Mouse (Mus musculus): ENCODE measurements around the gene Tenm4.

Tenm4 gene

DNA sequence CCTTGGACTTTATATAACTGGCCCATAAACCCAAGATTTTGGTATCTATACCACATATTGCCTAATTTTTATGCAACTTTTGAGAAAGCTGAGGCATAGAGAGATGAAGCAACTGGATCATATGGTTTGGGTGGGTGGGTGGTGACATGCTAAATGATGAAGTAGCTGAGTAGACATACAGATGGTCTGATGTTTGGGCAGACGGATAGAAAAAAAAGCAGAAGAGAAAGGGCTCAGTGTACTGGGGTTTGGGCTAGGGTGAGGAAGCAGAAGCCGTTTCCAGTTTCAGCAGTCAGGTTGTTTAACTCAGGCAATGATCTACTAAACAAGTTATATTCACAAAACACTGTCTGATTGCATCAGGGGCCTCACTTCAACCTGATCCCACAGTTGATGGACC lies 619.3 kb downstream of the Tenm4 start:
- no peak for DNase-seq

DNA sequence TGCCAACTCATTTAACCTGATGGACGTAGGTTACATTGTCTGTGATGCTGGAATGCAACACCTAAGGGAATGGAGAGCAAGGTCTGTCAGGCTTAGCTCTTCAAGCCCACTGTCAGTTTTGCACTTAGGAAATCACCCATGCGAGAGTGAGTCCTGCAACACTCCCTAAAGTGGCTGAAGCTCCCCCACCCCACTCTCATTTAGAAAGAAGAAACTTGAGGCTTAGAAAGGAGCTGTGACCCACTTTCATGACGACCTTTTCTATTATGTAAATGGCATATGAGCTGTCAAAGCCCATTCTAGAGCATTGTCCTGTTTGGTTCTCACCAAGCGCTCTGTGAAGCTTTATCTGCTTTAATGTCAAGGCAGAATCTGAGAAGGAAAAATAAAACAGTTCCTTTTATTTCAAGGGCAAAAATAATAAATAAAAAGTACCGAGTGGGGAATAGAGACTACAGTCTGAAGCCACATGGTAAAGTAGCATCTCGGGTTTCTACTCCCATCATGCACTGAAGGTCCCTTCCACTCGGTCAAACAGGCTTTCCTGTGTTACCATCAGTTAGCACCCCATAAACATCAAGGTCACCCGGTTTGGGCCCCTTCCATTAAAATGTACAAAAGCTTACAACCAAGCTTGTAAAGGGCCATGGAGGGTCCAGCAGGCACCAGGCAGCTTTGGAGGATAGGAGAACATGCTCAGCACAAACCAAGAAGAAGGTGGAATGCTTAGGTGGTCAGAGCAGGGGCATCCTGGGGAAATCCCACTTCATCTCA lies 621.6 kb downstream of the Tenm4 start:
- no peak for DNase-seq

DNA sequence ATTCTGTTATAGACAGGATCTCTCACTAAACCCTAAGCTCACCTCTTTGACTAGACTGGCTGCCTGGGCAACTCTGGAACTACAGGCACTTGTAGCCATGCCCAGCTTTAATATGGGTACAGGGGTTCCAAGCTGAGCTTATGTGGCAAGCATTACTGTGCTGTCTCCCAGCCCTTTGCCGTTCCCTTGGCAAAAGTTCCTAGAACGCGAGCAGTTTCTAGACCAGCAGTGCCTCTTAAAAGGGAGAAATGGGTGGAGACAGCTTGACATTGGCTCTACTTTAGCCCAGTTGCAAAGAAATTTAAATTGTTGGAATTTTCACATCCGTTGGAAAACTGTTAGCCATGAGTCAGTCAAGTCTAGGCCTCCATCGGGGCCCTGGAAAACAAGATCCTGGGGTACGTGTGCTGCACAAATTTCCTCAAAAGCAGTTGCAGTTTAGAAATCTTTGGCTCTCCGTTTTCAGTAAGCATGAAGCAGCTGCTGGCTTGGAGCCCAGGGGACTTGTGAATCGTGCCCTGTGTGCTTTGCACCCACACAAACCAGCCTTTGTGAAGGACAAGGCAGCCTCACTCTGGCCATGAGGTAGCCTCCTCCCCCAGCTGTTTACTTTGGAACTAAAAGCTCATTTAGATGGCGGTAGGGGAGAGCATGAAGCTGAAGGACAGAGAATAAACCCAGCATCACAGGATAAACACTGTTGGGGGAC lies 625.1 kb downstream of the Tenm4 start:
- peak; percentile 77 for DNase-seq

DNA sequence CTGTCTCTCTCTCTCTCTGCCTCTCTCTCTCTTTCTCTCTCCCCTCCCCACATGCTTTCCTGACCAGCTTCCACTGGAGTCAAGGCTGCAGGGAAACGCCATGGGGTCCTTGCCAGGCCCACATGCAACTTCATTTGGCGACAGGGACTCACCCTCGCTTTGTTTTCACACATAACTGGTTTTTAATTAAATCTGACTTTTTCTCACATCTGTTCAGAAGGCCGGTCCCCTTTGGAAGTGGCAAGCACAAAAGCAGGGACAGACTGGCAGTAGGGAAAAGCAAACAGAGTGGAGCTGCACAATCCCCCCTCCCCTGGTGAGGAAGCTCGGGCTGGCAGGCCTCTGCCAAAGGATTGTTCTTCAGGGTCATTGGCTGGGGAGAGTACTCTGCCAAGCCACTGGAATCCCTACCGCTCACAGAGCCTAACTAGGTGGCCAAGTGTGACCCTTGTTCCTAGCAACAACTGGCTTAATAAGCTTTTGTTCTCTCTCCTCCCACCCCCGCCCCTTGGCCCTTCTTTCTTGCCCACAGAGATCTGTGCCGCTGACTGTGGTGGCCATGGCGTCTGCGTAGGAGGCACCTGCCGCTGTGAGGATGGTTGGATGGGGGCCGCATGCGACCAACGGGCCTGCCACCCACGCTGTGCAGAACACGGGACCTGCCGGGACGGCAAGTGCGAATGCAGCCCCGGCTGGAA lies 625.9 kb downstream of the Tenm4 start:
- DNase-seq: peak; percentile 35

DNA sequence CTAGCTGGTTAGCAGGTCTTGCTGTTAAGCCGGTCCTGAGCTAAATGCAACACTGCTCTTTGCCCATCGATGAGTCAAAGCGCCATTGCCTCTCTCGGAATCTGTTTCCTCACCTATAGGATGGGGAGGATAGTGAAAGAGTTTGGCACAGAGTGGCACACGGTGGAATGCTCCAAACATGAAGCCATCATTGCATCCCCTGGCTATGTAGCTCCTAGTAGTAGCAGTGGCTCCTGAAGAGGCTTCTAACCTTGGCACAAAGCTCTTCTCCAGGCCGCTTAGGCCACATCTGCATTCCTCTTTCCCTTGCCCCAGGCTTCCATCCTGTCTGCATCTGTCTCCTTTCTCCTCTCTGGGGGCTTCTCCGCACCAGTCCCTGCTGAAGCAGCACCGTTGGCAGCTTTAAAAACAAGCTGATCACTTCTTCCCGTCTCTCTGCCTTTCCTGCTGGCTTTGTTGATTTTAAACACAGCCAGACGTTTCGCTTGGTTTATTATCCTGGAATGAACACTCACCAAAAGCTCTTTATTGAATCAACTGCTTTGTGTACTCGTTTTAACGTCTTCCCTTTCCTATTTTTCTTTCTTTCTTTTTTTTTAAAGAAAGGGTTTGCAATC lies 626.8 kb downstream of the Tenm4 start:
- DNase-seq: no peak

DNA sequence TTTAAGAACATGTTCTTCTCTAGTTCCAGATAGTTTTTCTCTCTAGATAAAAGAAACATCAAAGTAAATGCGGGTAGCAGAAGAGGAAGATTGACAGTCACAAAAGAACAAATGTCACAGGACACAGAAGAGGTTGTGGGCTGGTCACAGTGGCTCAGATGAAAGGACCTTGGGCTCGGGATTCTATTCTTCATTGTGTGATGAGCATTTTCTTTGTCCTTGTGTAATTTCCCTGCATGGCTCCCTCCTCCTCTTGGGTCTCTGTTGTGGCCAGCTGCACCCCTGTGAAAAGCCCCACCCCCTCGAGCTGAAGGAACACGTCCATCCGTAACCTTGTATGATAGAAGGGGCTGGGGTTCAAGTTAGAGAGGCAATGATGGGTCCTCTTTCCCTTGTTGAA lies 628.8 kb downstream of the Tenm4 start:
- DNase-seq: no peak

DNA sequence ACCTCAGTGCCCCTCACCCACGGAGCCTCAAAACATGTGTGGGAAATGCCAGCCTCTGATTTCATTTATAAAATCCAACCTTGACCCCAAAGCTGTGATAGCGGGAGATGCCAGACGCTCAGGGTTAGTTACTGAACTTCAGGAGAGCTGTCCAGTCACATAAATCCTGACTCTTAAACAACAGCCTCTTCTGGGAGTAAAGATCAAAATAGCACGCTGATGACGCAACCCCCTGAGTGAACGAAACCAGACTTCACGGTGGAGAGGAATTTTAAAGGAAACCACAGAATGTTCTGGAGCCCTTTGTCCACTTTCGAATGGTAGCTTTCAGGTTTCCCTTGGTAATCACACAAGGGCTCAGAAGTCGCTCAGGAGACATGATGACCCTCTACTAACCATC lies 630.3 kb downstream of the Tenm4 start:
- DNase-seq: no peak

DNA sequence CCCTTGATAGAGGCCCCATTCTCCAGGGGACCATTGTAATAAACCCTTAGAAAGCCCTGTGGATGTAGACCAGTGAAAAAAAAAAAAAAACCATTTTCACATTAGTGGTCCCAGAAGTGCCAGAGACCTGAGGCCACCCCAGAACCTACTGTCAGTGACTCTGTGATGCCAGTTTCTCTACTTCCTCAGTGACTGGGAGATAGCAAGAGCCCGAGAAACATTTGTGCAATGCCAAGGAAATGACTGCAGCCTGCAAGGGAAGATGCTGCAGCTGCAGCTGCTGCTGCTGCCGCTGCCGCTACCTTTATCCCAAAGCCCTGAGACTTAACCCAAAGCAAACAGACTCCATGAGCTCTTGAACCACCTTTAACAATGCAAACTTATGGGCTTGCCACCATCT lies 631.2 kb downstream of the Tenm4 start:
- no peak for DNase-seq

DNA sequence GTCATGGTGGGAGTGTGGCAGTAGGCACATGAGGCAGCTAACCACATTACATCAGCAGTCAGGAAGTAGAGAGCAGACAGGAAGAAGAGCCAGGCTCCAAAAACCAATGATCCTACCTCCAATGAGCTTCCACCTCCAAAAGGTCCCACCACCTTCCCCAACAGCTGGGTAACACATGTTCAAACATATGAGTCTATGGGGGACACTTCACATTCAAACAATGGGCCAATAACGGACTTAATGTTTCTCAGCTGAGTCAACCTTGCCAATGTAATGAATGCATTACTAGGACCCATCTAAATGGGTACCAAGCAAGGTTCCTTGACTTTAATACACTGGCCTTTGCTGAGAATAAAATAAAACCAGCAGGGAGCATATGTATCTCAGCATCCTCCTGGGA lies 635.5 kb downstream of the Tenm4 start:
- no peak for DNase-seq

DNA sequence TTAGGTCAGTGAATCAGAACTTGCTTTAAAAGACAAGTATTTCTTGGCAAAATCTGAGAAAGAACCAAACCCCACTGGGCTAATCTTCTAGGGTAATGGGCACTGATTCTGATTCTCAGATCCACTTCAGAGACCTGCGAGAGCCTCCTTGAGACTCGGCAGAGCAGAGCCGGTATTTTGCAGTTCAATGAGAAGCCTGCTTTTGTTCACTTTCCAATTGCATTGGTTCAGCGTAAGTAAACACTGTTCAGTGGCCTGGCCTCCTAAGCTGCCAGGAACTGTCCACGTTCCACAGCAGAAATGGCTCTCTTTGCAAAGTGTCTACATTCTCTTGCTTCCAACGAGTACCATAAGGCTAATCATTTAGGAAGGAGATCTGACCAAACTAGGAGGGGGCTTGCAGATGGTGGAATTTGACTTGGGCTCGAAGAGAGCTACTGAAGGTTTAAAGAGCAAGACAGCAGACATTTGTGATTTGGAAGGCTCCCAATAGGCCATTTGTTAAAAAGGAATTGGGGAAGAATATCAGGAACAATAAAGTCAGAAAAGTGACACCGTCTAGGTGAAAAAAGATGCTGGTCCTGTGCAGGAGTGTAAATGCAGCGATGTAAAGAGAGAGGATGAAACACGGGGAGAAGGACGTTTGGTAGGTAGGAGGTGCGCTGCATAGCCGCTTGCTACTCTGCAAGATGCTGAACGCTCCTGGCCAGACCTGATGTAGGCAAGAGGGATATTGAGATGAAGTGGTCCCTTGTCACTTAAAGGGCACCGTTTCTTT lies 636.4 kb downstream of the Tenm4 start:
- no peak for DNase-seq

DNA sequence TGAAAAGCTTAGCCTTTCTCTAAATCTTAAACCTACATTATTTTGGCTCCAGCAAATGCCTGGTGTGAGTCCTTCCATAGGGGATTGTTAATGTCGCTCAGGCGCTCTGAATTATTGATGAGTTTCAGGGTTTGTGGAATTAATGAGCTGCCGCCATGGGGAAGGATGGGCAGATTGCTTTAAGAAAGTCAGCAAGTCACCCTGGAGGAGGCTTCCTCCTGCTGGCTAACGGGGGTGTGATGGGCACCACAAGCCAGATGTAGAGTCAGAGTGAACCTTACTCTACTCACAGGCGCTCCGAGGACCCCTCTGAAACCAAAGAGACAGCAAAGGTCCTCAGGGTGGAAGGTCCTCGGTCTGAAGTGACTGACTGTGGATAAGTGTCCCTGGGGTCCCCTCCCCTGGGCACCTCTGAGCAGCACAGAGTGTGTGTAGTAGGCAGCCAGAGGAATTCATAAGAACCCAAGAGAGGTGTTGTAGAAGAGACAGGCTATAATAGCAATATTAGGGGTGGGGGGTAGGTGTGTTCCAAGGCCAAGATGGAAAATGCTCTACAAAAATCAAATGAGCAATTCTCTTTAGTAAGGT lies 637.1 kb downstream of the Tenm4 start:
- DNase-seq: no peak

DNA sequence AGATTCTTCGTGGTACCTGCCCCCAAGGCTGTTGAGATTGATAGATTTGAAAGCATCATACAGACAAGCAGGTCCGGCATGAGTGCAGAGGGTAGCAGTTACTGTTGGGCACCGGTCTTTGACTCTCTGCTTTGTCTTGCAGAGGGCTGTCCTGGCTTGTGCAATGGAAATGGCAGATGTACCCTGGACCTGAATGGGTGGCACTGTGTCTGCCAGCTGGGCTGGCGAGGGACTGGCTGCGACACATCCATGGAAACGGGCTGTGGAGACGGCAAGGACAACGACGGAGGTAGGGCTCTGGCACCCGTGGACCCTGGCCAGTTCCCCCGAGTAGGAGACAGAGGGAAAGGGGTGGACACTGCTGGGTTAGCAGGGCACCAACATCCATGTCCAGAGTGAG lies 640.6 kb downstream of the Tenm4 start:
- no peak for DNase-seq

DNA sequence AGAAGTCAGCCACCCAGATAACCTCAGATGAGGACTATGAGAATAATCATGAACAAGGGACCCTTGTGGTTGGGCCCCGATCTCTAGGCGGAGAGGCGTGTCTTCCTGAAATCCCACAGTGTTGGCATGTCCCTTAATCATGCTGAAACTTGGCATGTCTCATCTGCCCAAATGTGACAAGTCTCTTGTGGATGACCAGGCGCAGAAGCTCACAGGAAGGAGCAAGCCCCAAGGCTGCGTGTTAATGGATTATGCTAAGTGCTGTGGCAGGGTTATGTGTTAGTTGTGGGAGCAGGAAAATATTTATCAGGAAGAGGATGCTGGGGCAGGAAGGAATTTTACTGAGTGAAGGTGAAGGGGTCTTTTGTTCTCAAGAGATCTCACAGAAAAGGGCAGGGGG lies 642.0 kb downstream of the Tenm4 start:
- no peak for DNase-seq

DNA sequence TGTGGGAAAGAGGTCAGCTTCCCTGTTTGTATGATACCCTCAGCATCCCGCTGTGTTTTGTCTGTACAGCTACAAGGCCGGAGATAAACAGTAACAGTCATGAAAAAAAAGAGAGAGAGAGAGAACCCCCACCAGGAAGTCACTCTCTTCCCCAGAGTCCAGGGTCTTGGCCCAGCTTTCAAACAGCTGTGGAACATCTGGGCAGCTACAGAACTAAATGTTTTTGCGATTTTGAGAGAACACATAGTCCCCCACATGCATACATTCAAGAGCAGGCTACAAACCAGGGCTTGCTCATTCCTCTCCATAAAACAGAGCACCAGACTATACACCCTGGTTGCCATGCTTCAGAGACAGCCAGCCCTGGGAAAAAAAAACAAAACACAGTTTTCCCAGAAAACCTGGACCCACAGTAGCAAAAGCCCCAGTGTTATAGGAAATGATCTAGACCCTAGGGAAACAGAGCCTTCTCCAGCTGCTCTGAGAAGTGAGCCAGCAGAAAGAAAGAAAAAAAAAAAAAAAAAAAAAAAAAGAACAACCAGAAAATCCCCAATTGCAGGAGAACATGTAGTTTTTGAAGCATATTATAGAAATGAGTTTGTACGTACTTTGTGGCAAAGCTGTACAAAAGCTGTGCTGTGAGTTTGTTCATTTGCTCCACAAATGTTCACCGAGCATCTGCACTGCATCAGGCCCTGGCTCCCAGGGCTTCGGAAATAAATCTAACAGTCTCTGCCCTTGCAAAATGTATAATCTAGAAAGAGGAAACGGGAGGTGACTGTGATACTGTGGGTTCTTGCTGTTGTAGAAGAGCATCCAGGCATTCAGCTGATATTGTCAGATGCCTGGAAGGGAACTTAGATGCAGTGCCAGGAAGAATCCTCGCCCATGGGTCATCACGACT lies 642.7 kb downstream of the Tenm4 start:
- no peak for DNase-seq

DNA sequence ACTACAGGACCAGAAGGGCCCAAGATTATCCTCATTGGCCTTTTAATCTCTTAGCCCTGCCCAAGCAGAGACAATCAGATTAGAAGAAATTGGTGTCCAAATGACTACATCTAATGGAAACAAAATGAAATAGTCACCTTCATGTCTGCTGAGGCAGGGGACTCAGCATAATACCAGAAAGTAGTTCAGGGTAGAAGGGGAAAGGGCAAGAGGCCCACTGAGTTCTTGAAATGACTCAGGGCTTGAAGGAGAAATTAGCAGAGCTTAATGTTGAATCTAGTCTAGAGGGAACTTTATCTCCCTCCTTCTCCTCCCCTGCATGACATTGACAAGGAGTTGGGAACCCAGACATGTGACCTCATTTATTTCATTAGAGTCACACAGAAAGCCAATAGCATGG lies 643.5 kb downstream of the Tenm4 start:
- no peak for DNase-seq

DNA sequence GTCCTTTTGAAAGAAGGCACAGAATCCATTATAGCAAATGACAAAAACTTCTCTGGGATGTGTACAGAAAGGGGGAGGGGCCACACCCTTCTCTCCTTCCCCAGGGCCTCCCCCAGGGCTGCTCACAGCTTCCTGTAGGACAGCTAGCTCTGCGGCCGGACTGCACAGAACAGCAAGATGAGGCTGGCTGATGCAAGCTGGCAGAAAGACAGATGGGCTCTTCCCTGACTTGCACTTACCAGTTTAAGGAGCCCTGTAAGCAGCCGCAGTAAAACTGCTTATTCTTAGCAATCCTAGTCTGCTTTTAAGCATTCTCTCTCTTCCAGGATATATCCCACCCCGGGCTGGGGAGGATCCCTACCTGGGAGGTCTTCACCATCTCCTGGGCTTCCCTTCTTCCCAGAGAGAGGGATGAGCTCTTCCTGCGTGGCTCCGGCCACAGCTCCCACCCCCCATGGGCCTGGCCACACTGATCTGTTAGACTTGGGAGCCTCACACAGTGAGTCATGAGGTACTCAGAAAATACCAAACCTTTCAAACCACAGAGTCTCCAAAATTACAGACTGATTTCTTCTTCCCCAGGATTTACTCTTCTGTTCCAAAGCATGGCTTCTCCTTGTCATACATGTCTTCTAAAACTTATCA lies 646.1 kb downstream of the Tenm4 start:
- no peak for DNase-seq

DNA sequence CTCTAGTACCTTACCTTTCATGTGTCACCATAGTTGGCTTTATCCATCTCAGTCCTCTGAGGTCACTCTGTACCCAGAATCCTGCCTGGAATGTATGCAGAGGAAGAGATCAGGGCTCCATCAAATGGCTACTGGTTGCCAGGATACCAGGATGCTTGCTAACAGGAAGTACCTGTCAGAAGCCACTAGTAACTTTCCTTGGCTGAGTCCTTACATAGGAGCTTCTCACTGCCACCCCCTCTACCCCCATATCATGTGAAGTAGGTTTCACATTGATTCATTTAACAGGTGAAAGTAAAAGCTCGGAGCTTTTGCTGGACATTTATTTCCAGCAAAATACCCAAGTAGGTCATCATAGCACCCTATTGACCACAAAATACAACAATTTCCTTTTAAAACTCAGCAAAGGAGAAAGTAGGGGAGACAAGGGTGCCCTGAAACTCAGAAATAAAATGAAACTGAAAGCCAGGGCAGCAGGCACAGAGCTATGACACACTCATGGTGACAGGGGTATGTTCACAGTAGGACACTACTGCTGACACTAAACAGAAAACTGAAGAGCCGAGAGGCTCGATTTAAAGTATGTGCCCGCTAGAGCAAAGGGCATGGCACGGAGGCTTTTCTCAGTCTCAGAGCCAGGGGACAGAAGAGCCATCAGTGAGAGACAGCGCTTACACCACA lies 647.3 kb downstream of the Tenm4 start:
- DNase-seq: no peak

DNA sequence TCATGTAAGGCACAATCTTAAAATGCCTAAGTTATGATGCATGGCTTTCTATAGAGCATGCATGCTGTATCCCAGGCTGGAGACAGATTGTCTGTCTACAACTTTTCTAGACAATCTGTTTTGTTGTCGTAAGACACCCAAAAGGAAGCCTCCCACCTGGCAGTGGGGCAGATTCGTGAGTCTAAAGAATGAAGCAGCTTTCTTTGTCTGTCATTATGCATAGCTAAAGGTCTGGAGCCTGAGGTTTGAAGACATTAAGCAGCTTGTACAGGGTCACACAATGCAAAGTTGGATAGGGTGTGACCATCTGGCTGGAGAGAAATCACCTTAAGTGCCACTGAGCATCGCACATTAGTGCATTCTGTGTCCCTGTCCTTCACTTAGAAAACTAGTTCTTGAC lies 648.5 kb downstream of the Tenm4 start:
- no peak for DNase-seq

DNA sequence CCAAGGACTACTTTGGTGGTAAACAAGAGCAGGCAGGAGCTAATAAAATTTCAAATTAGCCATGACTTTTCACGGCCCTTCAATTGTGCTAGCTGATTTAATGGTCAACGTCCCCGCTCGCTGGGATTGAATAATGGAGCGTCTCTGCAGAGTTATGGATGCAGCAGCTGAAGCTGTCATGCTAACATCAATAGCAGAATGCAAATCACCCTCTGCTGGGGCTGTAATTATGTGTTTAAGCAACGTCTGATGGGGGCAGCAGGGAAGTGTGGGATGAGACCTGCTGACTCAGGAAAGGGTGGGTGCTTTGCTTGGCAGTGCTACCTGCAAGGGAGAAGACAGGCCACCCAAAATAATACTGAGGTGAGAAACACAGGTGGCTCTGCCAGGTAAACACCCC lies 649.3 kb downstream of the Tenm4 start:
- no peak for DNase-seq

DNA sequence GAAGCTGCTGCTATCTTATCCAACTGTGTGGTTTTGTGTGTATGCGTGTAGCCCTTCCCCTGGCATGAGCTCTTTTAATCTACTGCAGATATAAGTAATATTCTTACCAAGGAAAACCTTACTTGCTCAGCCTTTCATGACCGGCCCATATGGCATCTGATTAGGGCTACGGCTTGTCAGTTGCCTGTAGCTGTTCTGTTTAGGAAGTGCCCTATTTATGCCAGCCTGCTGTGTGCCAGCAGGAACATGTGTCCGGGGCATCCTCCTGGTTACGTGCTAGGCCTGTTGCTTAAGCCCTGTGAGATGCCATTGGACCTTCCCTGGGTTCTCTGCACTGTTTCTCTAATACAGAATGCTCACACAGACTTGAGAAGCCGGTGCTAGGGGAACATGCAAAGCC lies 655.1 kb downstream of the Tenm4 start:
- DNase-seq: no peak

All from right cerebral cortex, postnatal 14 days (tissue).